Mouse (Mus musculus) gastrocnemius, adult 8-10 months (tissue): Measurements from ENCODE around the gene Med27. TPM values are rescaled to one million over a fixed set of nuclear protein-coding genes. Genes with fewer than 3 reads are reported as not detected.

Experiments
- DNase-seq, 2 experiments: peaks; one replicate each; pipeline ENCODE4 v3.0.0; 2022; ENCODE audit warnings: low spot score in 2 of 2
- total RNA-seq, 4 experiments: library from RNA; stranded (reverse); gene quantifications; 2 replicates each; pipeline ENCODE4 v1.2.4; 2022

Gene Med27
- total RNA-seq, result 10 to 100 TPM; 13.0 to 15.4 (median 14.6) TPM

DNA sequence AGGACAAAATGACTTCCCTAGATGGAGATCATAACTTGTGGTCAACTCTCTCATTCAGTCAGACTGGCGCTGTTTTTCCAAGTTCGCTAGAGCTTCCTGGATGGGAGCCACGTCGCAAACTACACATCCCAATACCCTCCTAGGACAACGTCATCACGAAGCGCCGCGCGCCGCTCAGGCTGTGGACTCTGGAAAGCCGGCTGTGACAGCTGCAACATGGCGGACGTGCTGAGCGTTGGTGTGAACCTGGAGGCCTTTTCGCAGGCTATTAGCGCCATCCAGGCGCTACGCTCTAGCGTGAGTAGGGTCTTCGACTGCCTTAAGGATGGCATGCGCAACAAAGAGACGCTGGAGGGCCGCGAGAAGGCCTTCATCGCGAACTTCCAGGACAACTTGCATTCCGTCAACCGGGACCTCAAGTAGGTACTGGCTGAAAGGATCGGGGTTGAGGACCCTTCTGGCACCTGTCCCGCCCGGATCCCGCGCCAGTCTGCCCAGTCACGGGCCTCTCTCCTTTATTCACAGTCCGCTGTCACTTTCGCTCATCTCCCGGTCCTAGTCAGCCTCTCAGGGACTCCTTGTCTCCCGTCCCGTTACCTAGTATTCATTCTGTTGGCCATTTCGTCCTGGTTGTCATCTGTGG, at the start of gene Med27:
Med27 (plus strand) TSS at position 191 of the 643 bp plus-strand sequence.
- DNase-seq, result peak; percentile 88 to 93

DNA sequence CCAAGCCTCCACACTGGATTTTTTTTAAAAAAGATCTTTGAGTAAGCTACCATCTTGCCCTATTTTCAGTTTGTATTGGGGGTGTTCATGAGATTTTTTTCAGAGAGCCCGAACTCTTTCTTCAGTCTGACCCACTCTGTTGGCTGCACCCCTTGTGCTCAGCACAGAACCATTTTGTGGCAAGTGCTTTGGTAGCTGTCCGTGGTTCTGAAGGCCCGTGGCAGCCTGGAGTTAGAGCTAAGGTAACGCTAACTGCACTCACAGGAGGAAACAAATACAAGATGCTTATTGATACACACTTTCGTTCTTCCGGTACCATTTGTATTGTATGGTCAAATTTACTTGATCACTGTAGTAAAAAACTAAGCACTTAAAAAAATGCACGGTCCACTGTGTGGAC, 36.7 kb upstream of the Med27 start:
- DNase-seq, result no peak

DNA sequence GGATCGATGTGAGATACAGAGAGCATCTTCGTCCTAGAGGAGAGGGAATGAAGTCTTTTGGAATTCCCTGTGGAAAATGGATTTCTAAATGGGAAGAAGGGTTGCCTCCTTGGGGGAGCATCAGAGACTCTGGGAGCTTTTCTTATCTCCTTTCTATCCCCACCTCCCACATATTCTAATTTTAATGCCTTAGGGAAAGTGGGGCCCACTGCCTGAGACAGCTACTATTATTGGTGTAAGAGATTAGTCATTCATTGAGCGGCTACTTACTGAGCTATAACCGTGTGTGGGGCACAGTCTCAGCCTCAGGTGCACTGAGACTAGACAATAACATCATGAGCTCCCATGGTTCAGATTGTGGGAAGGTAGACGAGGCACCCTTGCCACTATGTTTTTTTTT, 34.6 kb upstream of the Med27 start:
- DNase-seq, result no peak

DNA sequence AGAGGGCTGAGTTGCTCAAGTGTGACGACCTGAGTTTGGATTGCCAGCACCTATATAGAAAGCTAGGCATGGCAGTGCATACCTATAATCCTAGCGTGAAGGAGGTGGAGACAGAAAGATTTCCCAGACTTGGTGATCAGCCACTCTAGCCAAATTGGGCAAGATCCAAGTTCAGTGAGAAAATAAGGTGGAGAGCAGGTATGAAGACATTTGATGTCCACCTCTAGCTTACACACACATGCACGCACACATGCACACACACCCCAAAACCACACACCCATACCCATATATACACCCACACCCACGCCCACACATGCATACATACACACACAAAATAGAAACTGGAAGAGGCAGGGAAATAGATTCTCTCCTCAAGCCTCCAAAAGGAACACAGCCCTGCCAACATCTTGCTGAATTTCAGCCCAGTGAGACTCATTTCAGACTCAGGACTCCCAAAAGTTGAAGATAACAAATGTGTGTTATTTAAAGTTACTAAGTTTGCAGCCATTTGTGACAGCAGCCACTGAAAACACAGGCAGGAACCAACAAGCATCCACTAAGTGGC, 28.6 kb upstream of the Med27 start:
- DNase-seq, result no peak

DNA sequence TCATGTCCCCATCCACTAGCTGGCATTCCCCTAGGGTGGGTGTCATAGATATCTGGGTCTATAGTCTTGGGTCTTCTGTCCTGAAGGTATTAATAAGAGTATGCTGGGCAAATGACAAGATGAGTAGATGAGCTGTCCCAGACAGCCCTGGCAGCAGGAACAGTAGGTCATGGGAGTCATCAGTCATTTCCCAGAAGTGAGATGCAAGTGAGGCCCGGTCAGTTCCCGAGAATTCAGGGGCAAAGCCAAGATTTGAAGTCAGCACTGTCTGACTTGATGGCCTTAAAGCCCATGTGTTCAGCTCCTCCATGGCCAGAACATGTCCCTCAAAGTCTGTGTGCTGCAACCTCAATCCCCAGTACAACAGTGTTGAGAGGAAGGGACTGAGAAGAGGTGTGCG, 28.0 kb upstream of the Med27 start:
- no peak for DNase-seq

DNA sequence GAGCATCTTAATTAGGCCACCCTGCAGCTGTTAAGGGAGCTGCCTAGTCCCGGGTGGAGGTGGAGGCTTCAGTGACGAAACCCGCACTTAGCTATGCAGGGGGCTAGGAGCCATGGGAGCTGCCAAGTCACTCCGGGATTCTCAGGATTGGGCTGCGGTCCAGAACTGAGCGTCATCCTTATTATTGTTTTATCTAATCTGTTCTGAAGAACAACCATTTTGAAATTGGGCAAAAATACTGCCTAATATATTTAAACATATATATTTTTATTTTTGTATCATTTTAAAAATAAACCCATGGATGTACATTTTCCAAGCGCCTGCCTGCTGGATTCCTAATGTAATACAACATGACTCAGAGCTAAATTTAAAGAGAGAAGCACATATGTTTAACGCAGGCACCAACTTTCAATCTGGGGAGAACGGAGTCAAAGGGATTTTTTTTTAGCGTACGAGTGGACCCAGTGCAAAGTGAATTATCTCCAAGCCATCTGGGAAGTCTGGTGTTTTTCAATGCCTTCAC, 26.3 kb upstream of the Med27 start:
- no peak for DNase-seq

DNA sequence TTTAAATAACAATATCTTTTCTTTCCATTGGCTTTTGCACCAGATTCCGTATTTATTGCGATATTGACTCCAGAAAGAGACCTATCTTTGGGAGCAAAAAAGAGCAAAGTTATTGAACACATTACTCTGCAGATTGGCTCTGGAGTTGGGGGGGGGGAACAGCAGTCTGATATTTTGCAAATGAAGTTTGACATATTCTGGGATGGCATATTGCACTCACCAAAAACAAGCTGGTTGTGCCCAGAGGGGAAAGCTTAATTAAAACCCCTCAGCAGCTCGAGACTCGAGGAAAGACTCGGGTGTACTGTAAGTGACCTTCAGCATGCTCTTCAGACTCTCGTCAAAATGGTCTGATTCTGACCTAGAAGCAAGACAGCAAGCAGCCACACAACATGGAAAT, 25.8 kb upstream of the Med27 start:
- DNase-seq, result no peak

DNA sequence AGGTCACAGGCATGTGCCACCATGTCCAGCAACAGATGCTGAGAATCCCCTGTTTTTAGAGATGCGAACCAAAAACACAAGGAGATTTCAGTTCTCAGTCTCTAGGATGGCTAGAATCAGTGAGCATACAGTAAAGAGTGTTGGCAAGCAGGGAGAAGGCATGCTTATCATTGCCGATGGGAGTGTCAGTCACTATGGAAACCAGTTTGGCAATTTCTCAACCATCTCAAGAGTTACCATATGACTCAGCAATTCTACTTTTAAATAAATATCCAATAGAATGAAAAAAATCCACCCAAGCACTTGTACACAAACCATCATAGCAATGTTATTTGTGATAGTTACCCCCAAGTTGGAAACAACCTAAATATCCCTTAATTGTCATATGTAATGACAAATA, 22.2 kb upstream of the Med27 start:
- no peak for DNase-seq

DNA sequence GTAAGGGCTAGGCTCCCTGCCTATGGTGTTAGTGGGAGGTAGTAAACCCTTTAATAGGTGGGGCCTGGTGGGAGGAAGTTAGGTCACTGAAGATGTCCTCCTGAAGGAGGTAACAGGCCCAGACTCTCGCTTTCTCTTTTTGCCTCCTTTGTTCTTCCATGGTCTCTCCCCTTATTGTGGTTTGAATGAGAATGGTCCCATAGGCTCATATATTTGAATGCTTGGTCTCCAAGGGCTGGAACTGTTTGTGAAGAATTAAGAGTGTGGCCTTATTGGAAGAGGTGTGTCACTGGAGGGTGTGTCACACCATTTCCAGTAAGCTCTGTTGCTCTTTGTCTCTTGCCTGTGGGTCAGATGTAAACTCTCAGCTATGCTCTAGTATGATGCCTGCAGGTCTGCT, 16.1 kb upstream of the Med27 start:
- DNase-seq, result no peak

DNA sequence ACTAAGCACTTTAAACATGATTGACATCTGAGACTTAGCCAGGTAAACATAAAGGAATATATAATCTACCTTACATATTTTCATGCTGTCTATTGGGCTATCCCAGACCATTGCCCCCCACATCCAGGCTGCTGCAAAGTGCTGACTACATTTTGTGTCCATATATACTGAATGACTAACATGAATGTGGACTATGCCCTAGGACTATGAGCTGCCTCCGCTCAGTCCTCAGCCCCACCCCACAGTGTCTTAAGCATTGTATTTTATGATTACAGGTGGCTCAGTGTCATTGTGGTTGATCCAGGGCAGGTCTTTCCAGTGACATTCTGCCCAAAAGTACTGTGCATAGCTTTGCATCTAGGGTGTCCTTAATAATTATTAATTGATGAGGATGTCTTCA, 8.2 kb upstream of the Med27 start:
- DNase-seq, result no peak

DNA sequence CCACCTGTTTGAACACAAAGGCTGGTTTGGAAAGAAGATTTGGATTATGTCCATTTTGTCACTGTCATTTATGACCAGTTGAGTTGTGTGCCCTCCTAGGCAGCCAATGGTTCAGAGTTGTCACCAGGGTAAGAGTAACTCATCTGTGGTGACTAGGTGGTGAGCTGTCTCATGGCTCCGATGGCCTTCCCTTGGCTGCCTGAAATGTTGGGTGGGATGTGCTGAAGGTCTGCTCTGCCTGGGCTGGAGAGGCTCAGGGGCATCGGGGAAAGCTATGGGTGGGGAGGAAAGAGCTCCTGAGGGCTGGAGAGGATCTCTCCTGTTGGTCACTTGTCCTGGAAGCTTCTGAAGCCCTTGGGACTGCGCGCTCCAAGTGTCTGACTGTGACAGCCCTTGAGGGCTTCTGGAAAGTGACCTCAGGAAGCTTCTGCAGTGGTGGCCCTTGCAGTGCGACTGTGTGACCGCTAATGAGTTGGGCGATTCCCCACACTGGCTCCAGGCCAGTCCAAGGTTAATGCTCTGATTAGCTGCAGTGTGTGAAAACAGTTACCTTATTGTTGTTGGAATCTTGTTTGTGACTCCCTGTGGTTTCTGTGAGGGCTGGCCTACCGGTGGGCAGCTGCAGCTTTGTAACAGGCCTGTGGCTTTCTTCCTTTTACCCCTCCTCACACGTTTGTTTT, 12.2 kb downstream of the Med27 start:
- DNase-seq, result peak in 1 of 2 experiments; percentile 7

DNA sequence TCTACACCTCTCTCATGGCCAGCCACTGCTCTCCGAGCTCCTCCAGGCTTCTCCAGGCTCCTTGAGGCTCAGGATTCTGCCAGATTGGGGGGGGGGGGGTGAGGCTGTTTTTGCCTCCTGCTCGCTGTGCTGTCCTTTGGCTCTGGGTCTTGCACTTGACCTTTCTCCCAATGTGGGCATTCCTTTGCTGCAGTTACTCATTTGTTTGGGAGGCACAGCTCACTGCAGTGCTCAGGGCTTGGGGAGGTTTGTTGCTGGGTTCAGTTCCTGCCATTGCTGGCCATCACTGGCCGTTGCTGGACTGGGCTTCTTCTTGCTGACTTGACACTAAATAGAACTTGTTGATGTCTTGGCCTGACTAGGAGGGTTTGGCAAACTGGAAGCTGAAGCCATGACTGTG, 14.3 kb downstream of the Med27 start:
- no peak for DNase-seq

DNA sequence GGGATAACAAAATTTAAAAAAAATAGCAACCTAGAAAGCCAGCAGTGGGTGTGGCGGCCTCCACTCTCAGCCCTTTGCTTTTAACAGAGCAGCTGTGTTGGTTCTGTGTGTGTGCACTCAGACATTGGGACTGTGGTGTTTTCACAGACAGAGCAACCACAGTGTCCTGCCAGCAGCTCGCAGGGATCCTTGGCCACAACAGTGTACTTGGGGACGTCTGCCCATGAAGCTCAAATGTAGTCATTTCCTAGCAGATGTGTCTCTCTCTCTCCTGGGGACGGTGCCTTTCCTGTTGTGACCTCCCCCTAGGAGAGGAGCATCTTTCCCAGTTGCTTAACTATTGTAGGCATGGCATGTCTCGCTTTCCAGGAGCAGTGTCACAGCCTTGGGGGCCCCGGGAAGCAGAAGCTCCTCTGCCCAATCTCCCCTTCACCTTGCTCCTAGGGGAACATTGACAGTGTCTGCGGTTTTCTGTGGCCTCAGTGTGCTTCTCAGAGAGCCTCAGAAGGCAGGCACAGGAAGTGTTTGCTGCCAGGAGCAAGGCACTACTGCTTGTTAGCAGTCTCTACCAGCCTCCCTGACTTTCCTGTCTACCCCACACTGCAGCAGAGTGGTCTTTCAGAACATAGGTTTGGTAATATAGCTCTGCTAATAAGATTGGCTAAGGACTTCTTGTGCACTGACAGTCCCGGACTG, 18.5 kb downstream of the Med27 start:
- DNase-seq, result no peak

DNA sequence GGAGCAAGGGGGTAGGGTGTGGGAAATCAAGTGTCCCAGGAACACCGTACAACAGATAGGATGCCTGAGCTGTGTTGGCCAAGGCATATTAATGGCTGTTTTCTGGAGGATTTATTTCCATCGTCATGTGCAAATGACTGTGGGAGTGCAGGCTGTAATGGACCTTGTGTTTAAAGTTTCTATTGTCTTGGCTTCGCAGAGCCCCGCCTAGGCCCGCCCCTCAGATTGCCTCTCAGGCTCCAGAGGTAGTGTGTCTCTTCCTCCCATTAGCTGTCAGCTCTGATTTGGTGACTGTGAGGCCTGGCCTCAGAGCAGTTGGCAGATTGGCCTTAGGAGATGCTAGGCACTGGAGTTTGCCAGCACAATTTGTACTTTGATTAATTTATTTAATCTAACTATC, 22.1 kb downstream of the Med27 start:
- DNase-seq, result no peak

DNA sequence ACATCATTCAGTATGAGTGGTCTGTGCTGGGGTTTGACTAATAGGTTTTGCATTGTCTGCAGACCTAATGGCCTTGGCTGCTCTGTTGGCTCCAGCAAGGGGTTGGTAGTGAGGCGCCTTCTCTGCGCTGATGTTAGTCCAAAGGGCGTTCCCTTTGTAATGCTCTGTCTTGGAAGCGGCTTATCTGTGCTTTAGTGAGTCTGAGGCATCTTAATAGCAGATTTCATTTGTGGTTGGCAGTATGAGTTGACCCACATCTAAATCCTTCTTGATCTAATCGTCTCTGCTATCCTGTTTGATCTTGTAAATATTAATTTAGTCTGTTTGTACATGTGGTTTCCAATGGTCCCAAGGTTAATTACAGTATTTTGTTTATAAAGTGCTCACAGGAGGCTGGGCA, 25.6 kb downstream of the Med27 start:
- DNase-seq, result no peak

DNA sequence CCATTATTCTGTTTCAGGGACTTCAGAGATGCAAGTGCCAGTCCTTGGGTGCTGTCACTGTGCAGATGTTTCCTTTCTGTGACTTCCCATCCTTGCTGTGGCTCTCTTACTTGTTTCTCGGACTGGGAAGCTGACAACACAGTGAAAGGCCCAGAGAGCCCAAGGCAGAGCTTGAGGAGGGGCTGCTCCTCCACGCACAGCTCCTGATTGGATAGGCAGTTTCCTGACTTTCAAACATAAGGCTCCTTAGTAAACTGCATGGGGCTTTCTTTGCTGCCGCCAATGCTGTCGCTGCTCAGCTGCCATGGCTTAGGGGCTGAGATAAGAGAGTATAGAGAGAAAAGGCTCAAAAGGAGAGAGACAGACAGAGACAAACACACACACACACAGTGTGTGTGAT, 35.1 kb downstream of the Med27 start:
- no peak for DNase-seq

DNA sequence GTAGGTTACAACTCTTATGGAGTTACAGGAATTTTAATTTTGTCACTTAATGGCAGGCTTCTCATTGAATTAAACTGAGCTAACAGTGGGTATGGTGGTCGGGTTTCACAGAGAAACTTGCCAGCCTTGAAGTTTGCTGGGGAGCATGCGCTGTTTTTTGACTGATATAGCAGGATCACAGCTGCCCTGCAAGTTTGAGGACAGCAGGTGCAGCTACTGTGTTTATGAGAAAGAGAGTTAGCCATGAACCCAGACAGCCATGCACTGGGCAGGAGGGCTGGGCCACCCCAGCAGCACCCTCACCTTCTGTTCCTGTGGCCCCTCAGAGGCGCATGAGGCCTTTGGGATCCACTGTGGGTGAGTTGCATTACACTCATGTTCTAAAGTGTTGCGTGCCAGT, 36.0 kb downstream of the Med27 start:
- DNase-seq, result no peak

DNA sequence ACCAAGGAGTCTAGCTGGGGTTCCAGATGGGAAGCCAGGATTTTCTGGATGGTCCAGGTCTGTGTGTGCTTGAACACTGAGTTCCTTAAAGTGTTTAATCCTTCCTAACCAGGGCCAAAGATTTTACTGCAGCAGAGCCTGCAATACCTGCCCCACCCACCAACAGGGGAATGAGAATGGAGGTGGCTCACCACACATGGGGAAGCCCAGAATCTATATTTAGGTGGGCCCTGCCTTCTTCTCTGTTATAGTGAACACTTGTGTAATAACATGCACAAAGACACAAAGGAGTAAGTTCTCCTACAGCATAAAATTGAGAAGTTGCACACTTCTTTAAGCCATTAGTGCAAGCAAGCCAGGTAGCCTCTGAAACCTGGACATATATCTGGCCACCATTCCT, 36.5 kb downstream of the Med27 start:
- no peak for DNase-seq

DNA sequence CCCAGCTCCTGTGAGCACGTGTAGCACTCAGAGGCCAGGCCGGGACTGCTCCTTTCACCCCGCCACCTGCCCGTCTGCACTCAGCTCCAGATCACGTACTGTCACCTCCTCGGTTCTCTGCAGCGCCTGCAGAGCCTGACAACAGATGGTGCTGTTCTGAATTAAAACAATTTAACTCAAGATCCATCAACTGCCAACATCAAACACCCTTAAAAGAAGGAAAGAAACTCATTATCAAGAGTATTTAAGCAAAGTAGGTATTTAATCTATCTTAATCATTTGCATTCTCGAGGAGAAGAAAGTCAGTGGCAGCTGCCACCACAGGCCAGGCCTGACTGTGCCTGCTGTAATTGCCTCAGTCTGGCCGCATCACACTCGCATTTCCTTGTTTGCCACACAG, 38.8 kb downstream of the Med27 start:
- no peak for DNase-seq

DNA sequence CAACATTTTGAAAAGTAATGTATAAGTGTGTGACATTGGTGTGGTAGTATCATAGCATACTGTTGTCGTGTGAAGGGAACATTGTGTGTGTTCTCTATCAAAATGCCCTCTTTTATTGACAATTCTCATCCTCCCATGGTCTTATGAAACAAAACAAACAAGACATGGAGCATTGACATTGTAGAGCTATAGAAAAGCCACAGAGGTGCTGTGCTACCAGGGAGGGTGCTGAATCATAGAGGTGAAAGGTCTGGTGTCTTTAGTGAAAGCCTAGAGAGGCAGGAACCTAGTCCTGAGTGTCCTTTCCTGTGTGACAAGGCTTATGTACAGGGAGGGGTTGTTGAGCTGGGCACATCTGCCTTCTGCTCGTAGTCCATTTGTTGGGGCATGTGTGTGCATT, 40.6 kb downstream of the Med27 start:
- DNase-seq, result no peak

DNA sequence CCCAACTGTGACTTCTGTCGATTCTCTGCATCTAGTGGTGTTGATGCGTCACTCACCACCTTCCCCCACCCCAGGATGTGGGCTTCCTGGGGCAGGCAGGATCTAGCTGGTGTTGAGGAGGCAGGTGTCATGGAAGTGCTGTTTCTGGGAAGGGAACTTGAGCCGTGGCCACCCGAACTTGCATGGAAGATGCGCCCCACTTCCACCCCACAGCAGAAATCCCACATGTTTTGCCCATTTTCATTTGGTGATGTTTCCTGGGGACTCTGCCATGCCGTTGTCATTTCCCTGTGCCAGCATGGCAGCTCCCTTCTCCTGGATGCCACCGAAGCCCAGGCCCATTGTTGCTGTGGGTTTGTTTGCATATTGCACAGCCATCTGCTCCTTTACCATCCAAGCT, 42.3 kb downstream of the Med27 start:
- no peak for DNase-seq

DNA sequence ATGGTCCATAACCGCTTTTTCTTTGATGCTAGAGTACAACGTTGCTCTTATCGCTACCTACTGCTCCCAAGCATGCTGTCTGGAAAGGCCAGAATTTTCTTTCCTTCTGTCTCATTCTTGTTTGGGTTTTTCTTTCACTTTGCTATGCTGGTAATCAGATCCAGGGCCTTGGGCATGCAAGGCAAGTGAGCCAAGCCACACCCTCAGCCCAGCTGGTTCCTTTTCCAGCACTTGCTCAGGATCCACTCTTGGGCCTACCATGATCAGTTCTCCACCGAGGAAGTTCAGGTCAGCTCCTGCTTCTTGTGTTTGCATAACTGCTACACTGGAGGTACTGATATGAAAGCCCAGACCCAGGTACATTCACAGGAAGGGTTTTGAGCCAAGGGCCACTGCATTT, 44.5 kb downstream of the Med27 start:
- DNase-seq, result peak; percentile 8 to 28
